Mouse (Mus musculus): ENCODE results near the gene Adamts2. TPM values are rescaled to one million over a fixed set of nuclear protein-coding genes. Genes with fewer than 3 reads are reported as not detected.

The Adamts2 gene
- total and polyA plus RNA-seq, 2 experiments from 2014 or later: 4.9 to 12.7 TPM

GRCm38 (mm10) chr11:50596571-50596970, 5.3 kb upstream of the Adamts2 start:
- H3K4me2 ChIP-seq (ENCODE audit: low read depth, low read length, poor library complexity, severe bottlenecking): no peak overlapping the region

GRCm38 (mm10) chr11:50599156-50599555, 2.7 kb upstream of the Adamts2 start:
- 62% methylated on average over 2 of the region's 2 CpGs for WGBS
- DNase-seq (ENCODE audit: low spot score): no peak
- Histone ChIP-seq H3K36me3 (ENCODE audit: insufficient read depth, low read length) (no peaks in the 10 kb centered on the region), H3K27ac (ENCODE audit: low read depth, low read length) (no peak overlapping the region), H3K9me3 (ENCODE audit: low read length) (no peaks in the 10 kb centered on the region), H3K4me3 (ENCODE audit: low read depth, low read length) (no peak overlapping the region), H3K4me1 (ENCODE audit: insufficient read depth, low read length) (peaks cover 9% of the 10 kb centered on the region; the same call in 1 of the 2 replicates), H3K4me2 (ENCODE audit: low read depth, low read length, poor library complexity, severe bottlenecking) (no peak overlapping the region), H3K27me3 (ENCODE audit: insufficient read depth, low read length) (peaks cover 32% of the 10 kb centered on the region), H3K9ac (replicated peaks; ENCODE audit: low read length, poor library complexity, severe bottlenecking) (no peak overlapping the region)
- peak; percentile 33 for TF ChIP-seq CTCF (IDR thresholded peaks at IDR 0.05)
- no peak for ATAC-seq (ENCODE audit: low FRiP score)

More at GRCm38 (mm10) chr11:50596571-50596970, 5.3 kb upstream of the Adamts2 start:
- no peak for TF ChIP-seq CTCF (IDR thresholded peaks at IDR 0.05)
- Histone ChIP-seq H3K9me3 (ENCODE audit: low read length) (no peaks in the 10 kb centered on the region), H3K27me3 (ENCODE audit: insufficient read depth, low read length) (peaks cover 14% of the 10 kb centered on the region; the same call in 1 of the 2 replicates), H3K36me3 (ENCODE audit: insufficient read depth, low read length) (no peaks in the 10 kb centered on the region), H3K9ac (replicated peaks; ENCODE audit: low read length, poor library complexity, severe bottlenecking) (no peak overlapping the region), H3K27ac (ENCODE audit: low read depth, low read length) (no peak overlapping the region), H3K4me1 (ENCODE audit: insufficient read depth, low read length) (no peaks in the 10 kb centered on the region), H3K4me3 (ENCODE audit: low read depth, low read length) (no peak overlapping the region)
- ATAC-seq (ENCODE audit: low FRiP score) (no peak), DNase-seq (ENCODE audit: low spot score) (no peak)
- WGBS: 78% methylated on average over 2 of the region's 2 CpGs

GRCm38 (mm10) chr11:50602356-50603081, 635 bp downstream of the Adamts2 start:
- no peak overlapping the region for H3K27ac ChIP-seq (ENCODE audit: low read depth, low read length)
- peak; percentile 37 for TF ChIP-seq CTCF (IDR thresholded peaks at IDR 0.05)
- H3K4me1 ChIP-seq (ENCODE audit: insufficient read depth, low read length): peaks cover 9% of the 10 kb centered on the region; the same call in 1 of the 2 replicates
- H3K9me3 ChIP-seq (ENCODE audit: low read length): no peaks in the 10 kb centered on the region
- no peaks in the 10 kb centered on the region for H3K36me3 ChIP-seq (ENCODE audit: insufficient read depth, low read length)
- H3K9ac ChIP-seq (replicated peaks; ENCODE audit: low read length, poor library complexity, severe bottlenecking): peak overlapping the region; percentile 61
- WGBS: under 1% methylated on average over 58 of the region's 59 CpGs
- peak overlapping the region; percentile 64 for H3K4me3 ChIP-seq (ENCODE audit: low read depth, low read length)
- ATAC-seq (ENCODE audit: low FRiP score): peak; percentile 38; the same call in 1 of the 2 replicates
- H3K27me3 ChIP-seq (ENCODE audit: insufficient read depth, low read length): peaks cover 43% of the 10 kb centered on the region
- no peak for DNase-seq (ENCODE audit: low spot score)
- peak overlapping the region; percentile 99 for H3K4me2 ChIP-seq (ENCODE audit: low read depth, low read length, poor library complexity, severe bottlenecking)

- H3K27me3 ChIP-seq (ENCODE audit: insufficient read depth, low read length): peaks cover 43% of the 10 kb centered on the region
These were observed 1.4 kb downstream of the Adamts2 start for GRCm38 (mm10) chr11:50603082-50603910.

GRCm38 (mm10) chr11:50604371-50604770, 2.5 kb downstream of the Adamts2 start:
- Histone ChIP-seq H3K9me3 (ENCODE audit: low read length) (no peaks in the 10 kb centered on the region), H3K27ac (ENCODE audit: low read depth, low read length) (no peak overlapping the region), H3K9ac (replicated peaks; ENCODE audit: low read length, poor library complexity, severe bottlenecking) (no peak overlapping the region), H3K4me3 (ENCODE audit: low read depth, low read length) (no peak overlapping the region), H3K4me2 (ENCODE audit: low read depth, low read length, poor library complexity, severe bottlenecking) (0 out of 2 replicates have a peak overlapping the region, but pooled peaks have one; percentile 99), H3K27me3 (ENCODE audit: insufficient read depth, low read length) (peaks cover 42% of the 10 kb centered on the region), H3K36me3 (ENCODE audit: insufficient read depth, low read length) (no peaks in the 10 kb centered on the region), H3K4me1 (ENCODE audit: insufficient read depth, low read length) (peaks cover 9% of the 10 kb centered on the region; the same call in 1 of the 2 replicates)
- 73% methylated on average over 16 of the region's 16 CpGs for WGBS
- DNase-seq (ENCODE audit: low spot score) (peak; percentile 12), ATAC-seq (ENCODE audit: low FRiP score) (no peak)
- TF ChIP-seq CTCF (IDR thresholded peaks at IDR 0.05): peak; percentile 30

More at GRCm38 (mm10) chr11:50603082-50603910, 1.4 kb downstream of the Adamts2 start:
- Histone ChIP-seq H3K4me1 (ENCODE audit: insufficient read depth, low read length) (peaks cover 9% of the 10 kb centered on the region; the same call in 1 of the 2 replicates), H3K36me3 (ENCODE audit: insufficient read depth, low read length) (no peaks in the 10 kb centered on the region), H3K9me3 (ENCODE audit: low read length) (no peaks in the 10 kb centered on the region), H3K4me3 (ENCODE audit: low read depth, low read length) (peak overlapping the region; percentile 64), H3K9ac (replicated peaks; ENCODE audit: low read length, poor library complexity, severe bottlenecking) (no peak overlapping the region; the same call in 1 of the 2 replicates), H3K27ac (ENCODE audit: low read depth, low read length) (no peak overlapping the region), H3K4me2 (ENCODE audit: low read depth, low read length, poor library complexity, severe bottlenecking) (peak overlapping the region; percentile 99)
- ATAC-seq (ENCODE audit: low FRiP score): peak; percentile 56
- peak; percentile 36 for DNase-seq (ENCODE audit: low spot score)
- 2% methylated on average over 51 of the region's 52 CpGs for WGBS
- TF ChIP-seq CTCF (IDR thresholded peaks at IDR 0.05): peak; percentile 52
